8 mouse cellular contexts compared by ENCODE assay signal in the genomic region with DNA sequence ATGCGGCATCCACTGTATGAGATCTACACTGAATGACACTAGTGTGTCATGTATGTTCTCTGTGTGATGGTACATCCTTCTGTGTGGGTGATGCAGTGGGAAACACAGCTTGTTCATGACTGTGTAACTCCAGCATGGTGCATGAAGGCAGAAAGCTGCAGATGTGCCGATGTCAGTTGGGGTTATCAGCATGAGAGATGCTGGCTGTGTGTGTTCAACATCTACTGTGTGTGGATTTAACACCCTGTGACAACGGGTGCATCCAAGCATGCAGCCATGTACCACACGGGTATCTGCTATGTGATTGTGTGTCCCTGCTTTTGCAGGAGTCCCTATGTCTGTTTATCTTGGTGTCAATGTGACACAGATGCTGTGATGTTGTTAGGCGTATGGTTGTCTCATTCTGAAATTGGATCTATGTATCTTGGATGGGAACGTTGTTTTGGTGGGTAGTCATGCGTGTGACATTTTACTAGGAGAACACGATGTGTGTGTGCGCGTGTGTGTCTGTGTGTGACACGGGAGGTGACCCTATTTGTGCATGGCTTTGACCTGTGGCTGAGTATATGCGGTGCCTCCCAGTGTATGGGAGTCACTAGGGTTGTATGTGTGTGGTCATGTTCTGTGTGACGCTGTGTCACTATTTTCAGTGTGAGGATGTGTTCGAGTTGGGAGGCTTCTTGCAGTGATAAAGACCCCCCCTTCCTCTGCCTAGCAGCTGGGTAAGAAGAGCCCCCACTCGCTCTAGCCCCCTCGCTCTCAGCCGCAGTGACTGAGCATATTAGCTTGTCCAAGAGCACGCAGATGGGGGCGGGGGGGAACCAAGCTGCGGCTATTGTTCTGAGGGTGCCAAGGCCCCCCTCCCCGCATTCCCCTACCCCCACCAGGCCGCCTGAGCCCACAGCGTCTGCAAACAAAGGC. TPM values are rescaled to one million over a fixed set of nuclear protein-coding genes. Genes with fewer than 3 reads are reported as not detected.
A peak's percentile ranks its signal among the peaks of the same experiment; 100 is the strongest.
DNase-seq lines count a peak whose midpoint lies in the region; ATAC-seq and TF ChIP-seq lines count a peak whose summit lies in the region.

No protein-coding gene starts in this region.

- H3K27me3 ChIP-seq in kidney, embryonic 16.5 days (ENCODE audit: insufficient read depth, low read length) = peaks cover 58% of the 10 kb centered on the region
- H3K27me3 ChIP-seq in intestine, embryonic 14.5 days (replicated peaks; ENCODE audit: control insufficient read depth, insufficient read depth, low read length) = peaks cover 68% of the 10 kb centered on the region
- peaks cover 23% of the 10 kb centered on the region for H3K27me3 ChIP-seq in thymus, adult 2 months (ENCODE audit: control insufficient read depth, insufficient read depth, low read length)

- peak overlapping the region; percentile 39 for H3K4me3 ChIP-seq in kidney, embryonic 16.5 days (ENCODE audit: low read length)
- H3K4me3 ChIP-seq in cortical plate, adult 2 months (ENCODE audit: insufficient read depth, low read length) = peak overlapping the region; percentile 63
- H3K4me3 ChIP-seq in intestine, embryonic 14.5 days (ENCODE audit: low read depth, low read length) = peak overlapping the region; percentile 39
- no peak overlapping the region for H3K4me3 ChIP-seq in thymus, adult 2 months (ENCODE audit: control insufficient read depth, insufficient read depth, low read length)

- H3K4me2 ChIP-seq in kidney, embryonic 16.5 days (replicated peaks; ENCODE audit: low read depth, low read length) = peak overlapping the region; percentile 56
- H3K4me2 ChIP-seq in intestine, embryonic 14.5 days (ENCODE audit: low read length) = peak overlapping the region; percentile 62

- DNase-seq in kidney, adult 18-20 months = no peak
- no peak for DNase-seq in intestine, embryonic 14.5 days (ENCODE audit: low spot score)
- peak; percentile 29 for DNase-seq in naive thymus-derived CD4-positive, alpha-beta T cell, adult 2 months (ENCODE audit: low read depth)
- no peak for DNase-seq in ovary, postnatal 10 days (ENCODE audit: low spot score)
- no peak for DNase-seq in adrenal gland, adult (ENCODE audit: inconsistent age in 2 of 2, low spot score in 1 of 2)
- no peak for DNase-seq in thymus, adult 2 months

- no peak for TF ChIP-seq POLR2A in cortical plate, adult 2 months (IDR thresholded peaks at IDR 0.05; ENCODE audit: extremely low read depth, insufficient read depth, low read length)
- no peak for TF ChIP-seq POLR2A in thymus, adult 2 months (IDR thresholded peaks at IDR 0.05; ENCODE audit: control insufficient read depth, extremely low read depth, insufficient read depth, low read length, poor library complexity)

- H3K27ac ChIP-seq in kidney, embryonic 16.5 days (ENCODE audit: low read length) = no peak overlapping the region
- H3K27ac ChIP-seq in cortical plate, adult 2 months (ENCODE audit: insufficient read depth, low read length) = peak overlapping the region; percentile 97; the same call in 1 of the 2 replicates
- H3K27ac ChIP-seq in intestine, embryonic 14.5 days (ENCODE audit: low read depth) = no peak overlapping the region
- no peak overlapping the region for H3K27ac ChIP-seq in thymus, adult 2 months (ENCODE audit: control insufficient read depth, insufficient read depth, low read length)

- H3K9me3 ChIP-seq in kidney, embryonic 16.5 days (ENCODE audit: low read length) = no peaks in the 10 kb centered on the region
- H3K9me3 ChIP-seq in intestine, embryonic 14.5 days (ENCODE audit: control insufficient read depth, low read length) = no peaks in the 10 kb centered on the region

- ATAC-seq in kidney, embryonic 16.5 days (ENCODE audit: low FRiP score, low TSS enrichment) = no peak
- ATAC-seq in intestine, embryonic 14.5 days (replicated peaks; ENCODE audit: low FRiP score, low TSS enrichment, low read depth) = no peak

- peaks cover 17% of the 10 kb centered on the region for H3K4me1 ChIP-seq in kidney, embryonic 16.5 days (ENCODE audit: insufficient read depth, low read length)
- peaks cover 11% of the 10 kb centered on the region for H3K4me1 ChIP-seq in cortical plate, adult 2 months (ENCODE audit: control insufficient read depth, insufficient read depth, low read length)
- H3K4me1 ChIP-seq in intestine, embryonic 14.5 days (replicated peaks; ENCODE audit: control insufficient read depth, insufficient read depth, low read length) = peaks cover 10% of the 10 kb centered on the region
- H3K4me1 ChIP-seq in thymus, adult 2 months (replicated peaks; ENCODE audit: control insufficient read depth, insufficient read depth, low read length) = no peaks in the 10 kb centered on the region; the same call in 1 of the 2 replicates

- no peak overlapping the region for H3K9ac ChIP-seq in kidney, embryonic 16.5 days (replicated peaks; ENCODE audit: low read length)
- H3K9ac ChIP-seq in intestine, embryonic 14.5 days (ENCODE audit: low read length) = peak overlapping the region; percentile 17; the same call in 1 of the 2 replicates

- no peak for TF ChIP-seq CTCF in cortical plate, adult 2 months (IDR thresholded peaks at IDR 0.05; ENCODE audit: extremely low read depth, insufficient read depth, low read length)
- no peak for TF ChIP-seq CTCF in thymus, adult 2 months (IDR thresholded peaks at IDR 0.05; ENCODE audit: borderline replicate concordance, control insufficient read depth, extremely low read depth, insufficient read depth, low read length, poor library complexity)

- no peaks in the 10 kb centered on the region for H3K36me3 ChIP-seq in kidney, embryonic 16.5 days (ENCODE audit: insufficient read depth, low read length)
- H3K36me3 ChIP-seq in intestine, embryonic 14.5 days (ENCODE audit: control insufficient read depth, insufficient read depth, low read length) = no peaks in the 10 kb centered on the region
- no peaks in the 10 kb centered on the region for H3K36me3 ChIP-seq in thymus, adult 2 months (ENCODE audit: control insufficient read depth, insufficient read depth, low read length)

- 16% methylated on average over 23 of the region's 23 CpGs for WGBS in kidney, embryonic 16.5 days
- WGBS in intestine, embryonic 14.5 days = 24% methylated on average over 23 of the region's 23 CpGs
- WGBS in thymus, adult 2 months = 26% methylated on average over 23 of the region's 23 CpGs

RNA-seq across cellular contexts. Expression of a gene that starts 0.9 kb away (rescaled TPM):
- 0.34 and 0.54 TPM in 2 replicates for polyA plus RNA-seq in kidney, embryonic 16.5 days (2015; fragmentation: Nextera tagmentation; extraction: Ambion mirVana)
- 76.0 and 79.7 TPM in 2 replicates for polyA plus RNA-seq in cortical plate, adult 2 months (2012; rRNA removed)
- polyA plus RNA-seq in intestine, embryonic 14.5 days (2014; fragmentation: Nextera tagmentation; extraction: Ambion mirVana) = 2.3 and 2.6 TPM in 2 replicates
- polyA plus RNA-seq in thymus, adult 2 months (2012; rRNA removed) = 0.35 and 0.36 TPM in 2 replicates

RNA-seq across cellular contexts. Expression of a gene that starts 10.5 kb away (rescaled TPM):
- 0.19 and 0.30 TPM in 2 replicates for polyA plus RNA-seq in kidney, embryonic 16.5 days (2015; fragmentation: Nextera tagmentation; extraction: Ambion mirVana)
- polyA plus RNA-seq in cortical plate, adult 2 months (2012; rRNA removed) = 6.0 and 6.1 TPM in 2 replicates
- 0.09 TPM in 1 of 2 replicates, not detected in the other for polyA plus RNA-seq in intestine, embryonic 14.5 days (2014; fragmentation: Nextera tagmentation; extraction: Ambion mirVana)
- 0.13 and 0.17 TPM in 2 replicates for polyA plus RNA-seq in thymus, adult 2 months (2012; rRNA removed)

RNA-seq across cellular contexts. Expression of a gene that starts 27.9 kb away (rescaled TPM):
- 10.2 and 10.6 TPM in 2 replicates for polyA plus RNA-seq in kidney, embryonic 16.5 days (2015; fragmentation: Nextera tagmentation; extraction: Ambion mirVana)
- polyA plus RNA-seq in cortical plate, adult 2 months (2012; rRNA removed) = 6.1 and 6.7 TPM in 2 replicates
- 8.3 and 8.6 TPM in 2 replicates for polyA plus RNA-seq in intestine, embryonic 14.5 days (2014; fragmentation: Nextera tagmentation; extraction: Ambion mirVana)
- polyA plus RNA-seq in thymus, adult 2 months (2012; rRNA removed) = 16.4 and 23.8 TPM in 2 replicates

RNA-seq across cellular contexts. Expression of a gene that starts 32.9 kb away (rescaled TPM):
- not detected in 2 replicates for polyA plus RNA-seq in kidney, embryonic 16.5 days (2015; fragmentation: Nextera tagmentation; extraction: Ambion mirVana)
- not detected in 2 replicates for polyA plus RNA-seq in cortical plate, adult 2 months (2012; rRNA removed)
- not detected in 2 replicates for polyA plus RNA-seq in intestine, embryonic 14.5 days (2014; fragmentation: Nextera tagmentation; extraction: Ambion mirVana)
- 4.3 TPM in 1 of 2 replicates, not detected in the other for polyA plus RNA-seq in thymus, adult 2 months (2012; rRNA removed)

RNA-seq across cellular contexts. Expression of a gene that starts 33.1 kb away (rescaled TPM):
- polyA plus RNA-seq in kidney, embryonic 16.5 days (2015; fragmentation: Nextera tagmentation; extraction: Ambion mirVana) = 810 and 819 TPM in 2 replicates
- polyA plus RNA-seq in cortical plate, adult 2 months (2012; rRNA removed) = 287 TPM in 2 replicates
- 771 and 821 TPM in 2 replicates for polyA plus RNA-seq in intestine, embryonic 14.5 days (2014; fragmentation: Nextera tagmentation; extraction: Ambion mirVana)
- 162 and 183 TPM in 2 replicates for polyA plus RNA-seq in thymus, adult 2 months (2012; rRNA removed)

Comparison
In these comparisons a context has a peak if more than half of its experiments do, and no peak if none do; other contexts are left out.
1. RNA of a gene that starts 0.9 kb away (polyA plus RNA-seq): 76.0 to 79.7 TPM in cortical plate, adult 2 months; 2.3 to 2.6 TPM in intestine, embryonic 14.5 days, 0.35 to 0.36 TPM in thymus, adult 2 months and 0.34 to 0.54 TPM in kidney, embryonic 16.5 days; every median in the first group is over 10 times any median in the second.